Mouse (Mus musculus) C2C12 (cell line): ENCODE data around the gene Acot5.

Experiments used
- MAX ChIP-seq: IDR thresholded peaks from one replicate; pipeline ENCODE4 v1.6.1; 2011; ENCODE audit warnings: mild to moderate bottlenecking, control low read depth
- MYOD1 ChIP-seq: IDR thresholded peaks from one replicate; pipeline ENCODE4 v1.6.1; 2011; ENCODE audit warnings: low read depth; ENCODE audit not compliant: control insufficient read depth, insufficient read length

DNA sequence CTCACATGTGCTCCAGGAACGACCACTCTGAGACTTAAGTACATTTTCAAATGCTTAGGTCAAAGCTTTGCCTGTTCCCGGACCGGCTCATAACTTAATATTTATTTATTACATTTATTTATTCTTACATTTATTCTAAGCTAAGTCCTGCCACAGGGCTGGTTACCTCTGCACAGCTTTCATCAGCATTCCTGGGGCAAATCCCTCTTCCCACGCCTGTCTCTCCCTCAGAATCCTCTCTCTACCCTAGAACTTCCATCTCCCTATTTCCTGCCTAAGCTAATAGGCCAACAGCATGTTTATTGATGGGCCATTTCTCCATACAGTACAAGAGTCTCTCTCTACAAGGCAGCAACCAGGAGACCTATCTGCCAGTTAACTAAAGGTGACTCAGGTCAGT is 1.4 kb upstream of the Acot5 start:
- TF ChIP-seq MYOD1 (no peak), MAX (no peak)
